Mouse (Mus musculus) small intestine, adult 2 months (tissue): Measurements from ENCODE around the gene Plac9a.
"Not testable (repeated sequence)": the region's sequence is repeated elsewhere in the genome, so short reads cannot be mapped to it uniquely, and the experiment has no call there.

Experiments used
- CTCF ChIP-seq: fragments of 200-500 bp; IDR thresholded peaks from 2 replicates; pipeline ENCODE4 v1.5.1; 2012; ENCODE audit warnings: low read depth, mild to moderate bottlenecking, control low read depth, inconsistent platforms, low read length, moderate library complexity, mixed read lengths; ENCODE audit not compliant: insufficient replicate concordance, insufficient read length; ENCODE audit errors: extremely low read depth
- POLR2A ChIP-seq: fragments of 200-500 bp; IDR thresholded peaks from 2 replicates; pipeline ENCODE4 v1.6.1; 2012; ENCODE audit warnings: low read depth, mild to moderate bottlenecking, control low read depth, inconsistent platforms, low read length, moderate library complexity

GRCm38 (mm10) chr14:25918427-25919170 lies 15.7 kb upstream of the Plac9a start:
- not testable (repeated sequence) for TF ChIP-seq POLR2A, CTCF
